Mouse (Mus musculus) liver, embryonic 14.5 days (tissue): ENCODE results near the gene Zdhhc21. TPM values are rescaled to one million over a fixed set of nuclear protein-coding genes. Genes with fewer than 3 reads are reported as not detected.

Experiments used
- ATAC-seq: fragments of 200-750 bp; cut with Nextera tagmentation; 2 replicates; pipeline ENCODE4 v1.8.0; 2017; ENCODE audit warnings: moderate number of reproducible peaks, mild to moderate bottlenecking, moderate library complexity; ENCODE audit not compliant: insufficient read depth
- DNase-seq, 3 experiments: peaks; one replicate each; pipeline ENCODE4 v3.0.0-alpha.2; 2012 to 2013; ENCODE audit warnings: low read depth in 3 of 3, low spot score in 3 of 3
- H3K27ac ChIP-seq: fragments of 300-500 bp; sonication (generic); 2 replicates; pipeline ENCODE4 v1.5.1; 2014; ENCODE audit warnings: moderate library complexity, mild to moderate bottlenecking, control low read depth, inconsistent platforms
- H3K27me3 ChIP-seq: fragments of 300-500 bp; sonication (generic); 2 replicates; pipeline ENCODE4 v1.6.1; 2014; ENCODE audit warnings: mild to moderate bottlenecking, low read length, moderate library complexity; ENCODE audit not compliant: control insufficient read depth, insufficient read depth
- H3K36me3 ChIP-seq: fragments of 300-500 bp; sonication (generic); replicated peaks from 2 replicates; pipeline ENCODE4 v1.6.1; 2014; ENCODE audit warnings: low read depth; ENCODE audit not compliant: control insufficient read depth, insufficient read depth
- H3K4me1 ChIP-seq, 2 experiments: fragments of 200-500 bp in 1 of 2; fragments of 300-500 bp in 1 of 2; sonication (generic) in 1 of 2; replicated peaks; 2 replicates each; pipeline ENCODE4 v1.6.1; 2012 to 2014; ENCODE audit warnings: antibody characterized with exemption in 1 of 2, inconsistent platforms in 1 of 2, low read length in 1 of 2; ENCODE audit not compliant: control insufficient read depth in 2 of 2, insufficient read depth in 2 of 2
- H3K4me2 ChIP-seq: fragments of 300-500 bp; sonication (generic); 2 replicates; pipeline ENCODE4 v1.6.1; 2014; ENCODE audit warnings: low read depth, mild to moderate bottlenecking, control low read depth, moderate library complexity
- H3K4me3 ChIP-seq, 2 experiments: fragments of 200-500 bp in 1 of 2; fragments of 300-500 bp in 1 of 2; sonication (generic) in 1 of 2; 2 replicates each; pipeline ENCODE4 v1.5.1; 2012 to 2014; ENCODE audit warnings: low read depth in 2 of 2, low read length in 2 of 2, mild to moderate bottlenecking in 2 of 2, control low read depth in 1 of 2, inconsistent platforms in 1 of 2, moderate library complexity in 1 of 2; ENCODE audit not compliant: insufficient read depth in 1 of 2
- H3K9ac ChIP-seq: fragments of 300-500 bp; sonication (generic); replicated peaks from 2 replicates; pipeline ENCODE4 v1.6.1; 2014; ENCODE audit warnings: mild to moderate bottlenecking, control low read depth, moderate library complexity
- H3K9me3 ChIP-seq: fragments of 300-500 bp; sonication (generic); 2 replicates; pipeline ENCODE4 v1.6.1; 2016; ENCODE audit warnings: low read length, mixed read lengths; ENCODE audit not compliant: control insufficient read depth
- CTCF ChIP-seq: IDR thresholded peaks from 2 replicates; pipeline ENCODE4 v1.5.1; 2016; ENCODE audit warnings: antibody characterized with exemption, low read depth, control low read depth
- EP300 ChIP-seq: IDR thresholded peaks from 2 replicates; pipeline ENCODE4 v1.6.1; 2016; ENCODE audit warnings: antibody characterized with exemption, low read depth
- WGBS: fragments of 180-500 bp; shearing (Covaris S2); extraction: QIAGEN DNeasy Blood & Tissue Kit; methylation state at CpG from one replicate; pipeline ENCODE4 v1.1.7; 2014; ENCODE audit not compliant: insufficient replicate concordance; 5-methylcytosine and 5-hydroxymethylcytosine counted together
- polyA plus RNA-seq, 2 experiments: library from polyadenylated mRNA; depleted of rRNA in 1 of 2; stranded (reverse) in 1 of 2; unstranded in 1 of 2; fragments of >200 nt; fragmentation: Nextera tagmentation in 1 of 2; extraction: Ambion mirVana in 1 of 2; gene quantifications; 2 replicates each; pipeline versions ENCODE4 v1.2.1 to v1.2.3; 2012 to 2014

Gene Zdhhc21
- polyA plus RNA-seq (2012; rRNA removed) (1.4 and 1.8 TPM in 2 replicates), polyA plus RNA-seq (2014; fragmentation: Nextera tagmentation; extraction: Ambion mirVana) (2.7 and 3.5 TPM in 2 replicates)

DNA sequence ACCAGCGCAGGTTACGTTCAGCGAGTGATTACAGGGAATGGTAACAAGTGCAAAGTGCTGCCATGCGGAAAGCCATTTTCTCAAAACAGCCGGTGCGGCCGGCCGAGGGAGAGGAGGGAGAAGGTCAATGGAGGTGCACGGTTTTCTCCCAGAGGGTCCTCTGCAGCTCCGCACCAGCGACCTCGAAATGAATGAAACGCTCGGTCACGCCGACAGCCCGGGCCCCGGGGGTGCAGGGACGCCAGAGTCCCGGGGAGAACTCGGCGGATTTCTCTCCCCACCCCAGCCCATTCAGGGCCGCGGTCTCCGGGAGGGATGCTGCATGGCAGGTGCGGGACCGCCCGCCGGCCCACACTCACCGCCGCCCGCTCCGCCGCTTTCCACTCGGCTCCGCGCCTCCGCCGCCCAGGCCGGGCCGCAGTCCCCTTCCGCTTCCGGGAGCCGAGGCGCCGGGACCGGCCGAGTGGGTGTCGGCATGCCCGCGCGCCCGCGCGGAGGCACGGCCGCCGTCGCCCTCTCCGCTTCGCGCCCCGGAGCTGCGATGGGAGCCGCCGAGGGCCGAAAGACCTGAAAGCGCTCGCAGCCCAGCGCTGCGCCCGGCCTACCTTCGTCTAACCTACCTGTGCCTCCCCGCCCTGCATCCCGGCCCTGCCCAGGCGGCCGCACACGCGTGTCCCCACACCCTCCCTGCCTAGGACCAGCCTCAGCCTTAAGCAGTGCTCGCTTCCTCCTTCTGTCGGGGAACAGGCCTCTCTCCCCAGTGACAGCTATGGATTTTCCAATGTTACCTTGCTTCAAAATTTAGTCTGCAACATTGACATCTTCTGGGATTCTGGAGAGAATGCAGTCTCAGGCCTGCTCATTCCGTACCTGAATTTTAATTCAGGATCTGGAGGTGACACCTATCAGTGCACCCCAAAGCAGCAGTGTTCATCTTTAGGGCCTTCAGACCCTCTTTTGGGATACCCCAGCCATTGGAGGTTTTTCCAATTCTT lies at the start of gene Zdhhc21:
Gene Zdhhc21 (minus strand): TSS at position 828 of the 995 bp plus-strand sequence.
- 1% methylated on average over 82 of the region's 82 CpGs for WGBS

GRCm38 (mm10) chr4:82895227-82895626 lies 35.5 kb upstream of the Zdhhc21 start:
- WGBS, result 73% methylated on average over 10 of the region's 10 CpGs
- no peak overlapping the region for H3K27ac ChIP-seq
- H3K4me3 ChIP-seq, result no peak overlapping the region
- DNase-seq, result no peak
- no peaks in the 10 kb centered on the region for H3K36me3 ChIP-seq
- no peak overlapping the region for H3K4me2 ChIP-seq
- H3K9ac ChIP-seq, result no peak overlapping the region
- H3K4me1 ChIP-seq, result no peaks in the 10 kb centered on the region
- TF ChIP-seq EP300, result no peak
- TF ChIP-seq CTCF, result no peak
- no peaks in the 10 kb centered on the region for H3K27me3 ChIP-seq
- ATAC-seq, result no peak
- H3K9me3 ChIP-seq, result no peaks in the 10 kb centered on the region

More for the DNA sequence above, at the start of gene Zdhhc21:
- peak in 1 of 3 experiments; percentile 12 for DNase-seq
- H3K4me1 ChIP-seq, result peaks cover 0 to 4% of the 10 kb centered on the region in 2 experiments; a peak in 2 of 4 replicates
- H3K9me3 ChIP-seq, result no peaks in the 10 kb centered on the region
- peak within 1 kb of the TSS; percentile 65 to 72 for H3K4me3 ChIP-seq
- peak; percentile 84 for ATAC-seq
- no peaks in the 10 kb centered on the region for H3K27me3 ChIP-seq
- TF ChIP-seq EP300 (no peak), CTCF (no peak)
- no peak within 1 kb of the TSS for H3K27ac ChIP-seq
- no peaks in the 10 kb centered on the region for H3K36me3 ChIP-seq
- peak within 1 kb of the TSS; percentile 64 for H3K9ac ChIP-seq
- H3K4me2 ChIP-seq, result peak within 1 kb of the TSS; percentile 75

DNA sequence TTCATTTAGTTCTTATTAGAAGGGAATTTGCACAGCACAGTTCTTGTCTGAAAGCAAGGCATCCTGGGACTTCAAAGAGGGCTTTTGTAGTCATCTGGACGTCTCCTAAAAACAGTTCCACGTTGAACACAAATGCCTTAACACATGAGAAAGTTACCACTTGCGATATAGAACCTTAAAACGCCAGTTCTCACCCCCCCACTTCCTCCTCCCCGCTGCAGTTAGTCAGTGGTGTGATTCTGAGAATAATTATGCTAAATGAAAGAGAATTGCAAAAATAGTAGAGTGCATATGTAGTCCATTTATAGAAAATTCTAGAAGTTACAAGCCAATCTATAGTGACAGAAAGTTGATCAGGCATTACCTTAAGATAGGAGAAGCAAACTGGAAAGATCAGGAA lies 32.5 kb upstream of the Zdhhc21 start:
- no peak overlapping the region for H3K27ac ChIP-seq
- no peak for TF ChIP-seq CTCF
- no peak for TF ChIP-seq EP300
- WGBS, result 61% methylated on average over 5 of the region's 5 CpGs

DNA sequence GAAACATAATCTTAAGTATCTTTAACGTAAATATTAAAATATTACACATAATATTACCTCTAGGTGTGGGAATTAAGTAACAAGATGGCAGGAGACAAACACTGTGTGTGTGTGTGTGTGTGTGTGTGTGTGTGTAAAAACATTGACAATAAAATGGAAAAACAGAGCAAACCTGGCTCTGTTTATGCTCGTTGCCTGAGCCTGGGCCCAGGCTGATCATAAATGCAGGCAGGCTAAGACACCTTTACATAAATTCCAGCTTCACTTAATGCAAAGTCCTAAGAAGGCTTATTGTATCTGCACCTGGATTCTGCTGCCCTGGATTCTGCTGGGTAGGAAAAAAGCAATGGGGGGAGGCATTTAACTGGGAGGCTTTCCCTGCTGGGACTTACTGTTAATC lies 31.8 kb upstream of the Zdhhc21 start:
- Histone ChIP-seq H3K9me3 (no peaks in the 10 kb centered on the region), H3K27me3 (no peaks in the 10 kb centered on the region), H3K9ac (no peak overlapping the region), H3K4me3 (no peak overlapping the region), H3K4me2 (no peak overlapping the region), H3K27ac (no peak overlapping the region), H3K36me3 (no peaks in the 10 kb centered on the region), H3K4me1 (no peaks in the 10 kb centered on the region)
- WGBS, result 71% methylated on average over 2 of the region's 2 CpGs
- DNase-seq (no peak), ATAC-seq (no peak)
- TF ChIP-seq CTCF (no peak), EP300 (no peak)

More for the DNA sequence above, 32.5 kb upstream of the Zdhhc21 start:
- Histone ChIP-seq H3K4me3 (no peak overlapping the region), H3K27me3 (no peaks in the 10 kb centered on the region), H3K9ac (no peak overlapping the region), H3K9me3 (no peaks in the 10 kb centered on the region), H3K4me1 (no peaks in the 10 kb centered on the region), H3K4me2 (no peak overlapping the region), H3K36me3 (no peaks in the 10 kb centered on the region)
- DNase-seq (no peak), ATAC-seq (no peak)

DNA sequence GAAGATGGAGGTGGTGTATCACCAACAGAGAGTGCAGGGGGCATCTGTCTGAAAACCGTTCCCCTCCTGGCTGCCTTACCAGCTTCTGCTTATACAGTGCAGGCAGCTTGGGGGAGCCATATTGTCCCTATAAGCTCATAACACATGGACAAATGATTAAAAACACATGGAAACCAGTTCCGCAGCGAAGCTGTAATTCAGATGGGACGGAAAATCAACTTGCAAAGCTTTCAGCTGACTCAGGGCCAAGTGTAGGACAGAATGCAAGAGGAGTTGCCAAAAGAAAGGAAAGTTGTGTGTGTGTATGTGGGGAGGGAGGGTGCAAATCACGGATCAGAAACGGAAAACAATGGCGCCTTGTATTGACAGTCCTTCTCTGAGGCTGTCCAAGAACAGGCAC lies 31.3 kb upstream of the Zdhhc21 start:
- DNase-seq (no peak), ATAC-seq (no peak)
- Histone ChIP-seq H3K4me3 (no peak overlapping the region), H3K4me1 (no peaks in the 10 kb centered on the region), H3K9me3 (no peaks in the 10 kb centered on the region), H3K36me3 (no peaks in the 10 kb centered on the region), H3K9ac (no peak overlapping the region), H3K27me3 (no peaks in the 10 kb centered on the region), H3K27ac (no peak overlapping the region), H3K4me2 (no peak overlapping the region)
- TF ChIP-seq CTCF (no peak), EP300 (no peak)
- 78% methylated on average over 7 of the region's 7 CpGs for WGBS
